Mouse (Mus musculus) midbrain, embryonic 16.5 days (tissue): ENCODE data around the gene Smyd4. TPM values are rescaled to one million over a fixed set of nuclear protein-coding genes. Genes with fewer than 3 reads are reported as not detected.

Source experiments
- ATAC-seq: fragments of 200-750 bp; cut with Nextera tagmentation; 2 replicates; pipeline ENCODE4 v1.8.0; 2017; ENCODE audit warnings: moderate TSS enrichment
- H3K27ac ChIP-seq: fragments of 300-500 bp; sonication (generic); 2 replicates; pipeline ENCODE4 v1.5.1; 2014; ENCODE audit warnings: mild to moderate bottlenecking, low read length, mixed read lengths
- H3K27me3 ChIP-seq: fragments of 300-500 bp; sonication (generic); 2 replicates; pipeline ENCODE4 v1.6.1; 2014; ENCODE audit warnings: low read depth, low read length, mixed read lengths; ENCODE audit not compliant: control insufficient read depth, insufficient read depth
- H3K36me3 ChIP-seq: fragments of 300-500 bp; sonication (generic); 2 replicates; pipeline ENCODE4 v1.6.1; 2014; ENCODE audit warnings: mild to moderate bottlenecking, low read length, moderate library complexity, mixed read lengths; ENCODE audit not compliant: control insufficient read depth, insufficient read depth
- H3K4me1 ChIP-seq: fragments of 300-500 bp; sonication (generic); 2 replicates; pipeline ENCODE4 v1.6.1; 2014; ENCODE audit warnings: mild to moderate bottlenecking, low read length, mixed read lengths; ENCODE audit not compliant: control insufficient read depth, insufficient read depth
- H3K4me2 ChIP-seq: fragments of 300-500 bp; sonication (generic); 2 replicates; pipeline ENCODE4 v1.6.1; 2014; ENCODE audit warnings: mild to moderate bottlenecking, low read length, mixed read lengths
- H3K4me3 ChIP-seq: fragments of 300-500 bp; sonication (generic); 2 replicates; pipeline ENCODE4 v1.5.1; 2014; ENCODE audit warnings: low read depth, mild to moderate bottlenecking, low read length, moderate library complexity, mixed read lengths
- H3K9ac ChIP-seq: fragments of 300-500 bp; sonication (generic); 2 replicates; pipeline ENCODE4 v1.6.1; 2014; ENCODE audit warnings: low read depth, low read length, mixed read lengths
- H3K9me3 ChIP-seq: fragments of 300-500 bp; sonication (generic); replicated peaks from 2 replicates; pipeline ENCODE4 v1.6.1; 2014; ENCODE audit warnings: mild to moderate bottlenecking, low read length, mixed read lengths; ENCODE audit not compliant: control insufficient read depth, poor library complexity, severe bottlenecking
- WGBS: fragments of 180-500 bp; shearing (Covaris S2); extraction: QIAGEN DNeasy Blood & Tissue Kit; methylation state at CpG from one replicate; pipeline ENCODE4 v1.1.7; 2014; 5-methylcytosine and 5-hydroxymethylcytosine counted together
- microRNA-seq: library from miRNA; unstranded; fragments of <30 nt; microRNA quantifications from one replicate; pipeline ENCODE4, GENCODE M21; 2017
- polyA plus RNA-seq: library from polyadenylated mRNA; unstranded; fragments of >200 nt; fragmentation: Nextera tagmentation; extraction: Ambion mirVana; gene quantifications from 2 replicates; pipeline ENCODE4 v1.2.1, GENCODE M21; 2015

The Smyd4 gene
- polyA plus RNA-seq, 1 experiment from 2014 or later, result 17.3 TPM

DNA sequence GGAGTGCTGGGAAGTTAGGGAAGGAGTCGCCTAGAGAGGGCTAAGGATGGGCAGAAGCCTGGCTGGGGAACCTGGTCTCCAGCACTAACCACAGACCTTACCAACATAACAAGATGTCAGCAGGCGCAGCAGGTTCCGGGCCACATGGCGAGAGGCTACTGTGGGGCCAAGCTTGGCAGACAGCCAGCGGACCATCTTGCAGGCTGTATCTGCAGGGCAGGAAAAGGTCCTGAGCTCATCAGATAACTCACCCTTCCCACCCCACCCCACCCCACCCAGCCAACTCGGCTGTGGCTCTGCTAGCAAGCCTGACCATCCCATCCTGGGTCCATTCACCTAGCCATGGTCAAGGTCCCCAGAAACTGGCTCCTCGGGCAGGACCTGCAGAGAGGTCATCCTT is 101.5 kb downstream of the Smyd4 start:
- Histone ChIP-seq H3K27me3 (no peaks in the 10 kb centered on the region), H3K27ac (no peak overlapping the region), H3K4me2 (no peak overlapping the region), H3K9ac (no peak overlapping the region), H3K4me1 (peaks cover 14% of the 10 kb centered on the region), H3K4me3 (no peak overlapping the region), H3K9me3 (no peaks in the 10 kb centered on the region), H3K36me3 (peaks cover 24% of the 10 kb centered on the region)
- no peak for ATAC-seq
- 90% methylated on average over 7 of the region's 7 CpGs for WGBS

DNA sequence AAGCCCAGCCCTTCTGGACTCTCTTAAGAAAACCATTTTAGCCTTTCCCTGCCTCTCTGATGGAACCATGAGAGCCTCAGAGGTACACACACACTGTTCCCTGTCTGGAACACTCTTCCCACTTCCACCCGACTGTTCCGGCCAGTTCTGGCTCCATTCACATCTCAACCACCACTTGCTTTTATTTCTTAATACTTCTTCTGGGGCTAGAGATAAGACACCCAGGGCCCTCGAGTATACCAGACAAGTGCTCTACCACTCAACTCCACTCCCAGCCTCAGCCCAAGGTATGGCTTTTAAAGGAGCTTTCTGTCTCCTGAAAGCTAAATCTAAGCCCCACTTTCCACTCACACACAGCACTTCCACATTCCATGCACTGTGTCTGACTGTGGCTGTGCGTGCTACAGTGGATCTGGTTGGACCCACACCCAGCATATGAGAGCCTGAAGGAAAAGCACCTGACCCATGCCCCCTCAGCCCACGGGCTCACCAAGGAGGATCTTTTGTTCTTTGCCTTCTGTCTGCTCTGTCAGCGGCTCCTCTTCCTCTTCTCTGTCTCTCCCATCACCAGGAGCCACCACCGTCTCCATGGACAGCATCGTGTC is 102.2 kb downstream of the Smyd4 start:
- Histone ChIP-seq H3K27me3 (no peaks in the 10 kb centered on the region), H3K9ac (0 out of 2 replicates have a peak overlapping the region, but pooled peaks have one; percentile 20), H3K4me1 (peaks cover 19% of the 10 kb centered on the region), H3K36me3 (peaks cover 20% of the 10 kb centered on the region), H3K4me2 (no peak overlapping the region), H3K27ac (no peak overlapping the region), H3K9me3 (no peaks in the 10 kb centered on the region), H3K4me3 (no peak overlapping the region)
- no peak for ATAC-seq
- WGBS, result 87% methylated on average over 8 of the region's 8 CpGs

DNA sequence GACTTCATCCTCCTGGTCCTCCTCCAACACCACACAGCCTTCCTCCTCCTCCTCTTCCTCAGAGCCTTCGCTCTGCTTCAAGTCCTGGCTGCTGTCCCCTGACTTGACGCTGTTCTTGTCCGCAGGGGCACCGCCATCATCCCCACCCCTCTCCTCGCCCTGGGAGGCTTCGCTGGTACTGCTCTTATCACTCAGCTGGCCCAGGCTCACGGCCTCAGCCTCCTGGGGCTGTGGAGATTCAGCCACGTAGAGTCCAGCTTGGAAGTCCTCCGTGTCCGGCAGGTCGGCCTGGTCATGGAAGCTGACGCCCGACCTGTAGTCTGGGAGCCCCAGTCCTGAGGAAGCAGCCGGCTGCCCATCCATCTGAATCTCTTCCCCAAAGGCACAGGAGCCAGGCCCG is 102.7 kb downstream of the Smyd4 start:
- H3K4me3 ChIP-seq, result no peak overlapping the region
- ATAC-seq, result no peak
- H3K4me2 ChIP-seq, result no peak overlapping the region
- H3K9ac ChIP-seq, result 0 out of 2 replicates have a peak overlapping the region, but pooled peaks have one; percentile 20
- WGBS, result 94% methylated on average over 15 of the region's 15 CpGs
- H3K36me3 ChIP-seq, result peaks cover 17% of the 10 kb centered on the region
- H3K27me3 ChIP-seq, result no peaks in the 10 kb centered on the region
- H3K9me3 ChIP-seq, result no peaks in the 10 kb centered on the region
- H3K4me1 ChIP-seq, result peaks cover 19% of the 10 kb centered on the region
- H3K27ac ChIP-seq, result no peak overlapping the region

DNA sequence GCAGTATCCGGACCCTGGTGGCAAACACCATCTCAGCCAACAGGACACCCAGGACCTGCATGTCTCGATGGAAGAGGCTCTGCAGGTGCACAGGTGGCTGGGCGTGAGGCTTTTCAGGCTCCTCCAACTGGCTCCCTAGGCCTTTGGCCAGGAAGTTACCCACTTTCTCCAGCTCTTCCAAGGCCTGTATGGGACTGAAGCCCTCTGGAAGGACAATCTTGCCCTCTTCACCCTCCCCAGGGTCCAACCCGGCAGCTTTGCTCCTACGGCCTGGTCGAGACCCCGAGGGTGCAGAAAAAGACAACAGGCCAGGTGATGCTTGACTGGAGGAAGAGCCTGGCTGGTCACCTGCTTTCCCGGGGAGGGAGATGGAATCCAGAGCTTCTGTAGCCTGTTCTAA is 103.8 kb downstream of the Smyd4 start:
- Histone ChIP-seq H3K4me3 (no peak overlapping the region), H3K4me1 (peaks cover 19% of the 10 kb centered on the region), H3K9ac (no peak overlapping the region), H3K36me3 (peaks cover 14% of the 10 kb centered on the region), H3K27me3 (no peaks in the 10 kb centered on the region), H3K27ac (no peak overlapping the region), H3K4me2 (no peak overlapping the region), H3K9me3 (no peaks in the 10 kb centered on the region)
- no peak for ATAC-seq
- WGBS, result 91% methylated on average over 8 of the region's 8 CpGs

DNA sequence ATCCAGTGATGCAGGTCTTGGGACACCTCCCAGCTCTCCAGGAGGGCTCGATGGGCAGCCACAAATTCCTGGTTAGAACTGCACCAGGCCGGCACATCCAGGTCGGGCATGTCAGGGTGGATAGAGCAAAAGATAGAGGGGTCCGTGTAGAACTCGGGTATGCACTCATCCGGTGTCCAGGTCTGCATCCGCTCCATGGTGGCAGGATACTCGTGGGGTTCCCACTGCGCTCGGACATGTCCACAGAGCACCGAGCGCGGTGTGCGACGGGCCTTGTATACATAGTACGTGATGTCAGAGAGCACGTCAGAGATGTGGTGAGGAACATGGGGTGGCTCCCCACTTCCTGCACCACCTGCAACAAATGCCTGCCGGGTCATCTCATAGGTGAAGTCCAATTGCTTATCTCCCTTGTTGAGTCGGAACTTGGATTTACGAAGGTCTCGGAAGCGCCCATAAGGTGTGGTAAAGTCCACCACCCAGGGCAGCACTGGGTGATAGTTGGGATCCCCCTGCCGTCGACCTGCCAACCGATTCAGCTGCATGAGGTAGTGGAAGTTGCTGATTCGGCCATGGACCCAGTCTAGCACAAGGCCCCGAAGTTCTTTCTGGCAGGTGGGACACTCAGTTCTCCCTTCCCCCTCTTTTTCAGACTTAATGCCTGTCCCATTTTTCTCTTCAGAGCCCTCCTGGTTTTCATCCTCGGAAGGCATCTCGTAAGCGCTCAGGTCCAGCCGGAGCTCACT is 104.8 kb downstream of the Smyd4 start:
- H3K4me1 ChIP-seq, result peaks cover 19% of the 10 kb centered on the region
- ATAC-seq, result no peak
- H3K27me3 ChIP-seq, result no peaks in the 10 kb centered on the region
- peak overlapping the region; percentile 97; the same call in 1 of the 2 replicates for H3K4me2 ChIP-seq
- H3K4me3 ChIP-seq, result no peak overlapping the region
- no peak overlapping the region for H3K27ac ChIP-seq
- H3K36me3 ChIP-seq, result peaks cover 11% of the 10 kb centered on the region
- no peak overlapping the region for H3K9ac ChIP-seq
- H3K9me3 ChIP-seq, result no peaks in the 10 kb centered on the region
- 92% methylated on average over 31 of the region's 31 CpGs for WGBS

DNA sequence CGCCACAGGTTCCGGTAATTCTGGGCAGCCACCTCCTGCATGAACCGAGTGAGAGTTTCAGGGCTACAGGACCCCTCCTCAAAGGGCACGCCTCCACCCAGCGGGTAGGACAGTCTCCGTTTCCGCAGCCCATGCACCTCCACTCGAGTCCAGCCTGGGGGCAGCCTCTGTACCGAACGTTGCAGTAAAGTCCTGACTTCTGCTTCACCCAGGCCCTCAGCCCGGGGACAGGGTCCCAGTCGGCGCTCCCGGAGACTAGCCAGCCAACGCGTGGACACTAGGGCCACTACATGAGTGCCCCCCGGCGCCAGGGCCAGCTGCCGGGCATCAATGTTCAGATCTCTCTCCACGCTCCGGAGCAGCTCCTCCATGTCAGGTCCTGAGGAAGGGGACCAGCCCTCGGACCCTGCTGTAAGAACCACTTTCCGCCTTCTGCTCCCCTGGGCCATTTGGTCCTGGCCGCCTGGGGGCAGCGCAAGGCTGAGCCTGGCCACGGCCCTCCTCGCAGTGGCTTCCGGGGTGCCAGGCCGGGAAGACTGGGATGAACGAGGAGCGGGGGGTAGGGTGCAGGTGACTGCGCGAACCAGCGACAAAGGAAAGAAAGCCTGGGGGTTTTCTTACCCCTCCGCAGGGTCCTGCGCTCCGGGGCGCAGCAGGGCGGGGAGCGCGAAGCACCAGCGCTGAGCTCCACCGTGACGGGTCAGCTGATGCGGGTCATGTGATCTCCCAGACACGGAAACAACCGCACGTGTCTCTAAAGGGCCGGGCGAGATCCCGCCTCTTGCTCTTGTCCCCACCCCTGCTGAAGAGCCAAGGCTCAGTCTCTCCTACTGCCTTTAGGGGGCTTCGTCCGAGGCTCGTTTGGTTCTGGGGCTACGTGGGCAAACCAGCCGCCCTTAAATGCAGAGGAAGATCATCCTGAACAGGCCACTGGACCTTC is 106.0 kb downstream of the Smyd4 start, which contains the start of gene Wdr81:
TSS of gene Wdr81 (minus strand) at position 727 of the 940 bp plus-strand sequence.
- H3K27me3 ChIP-seq, result no peaks in the 10 kb centered on the region
- H3K4me2 ChIP-seq, result peak within 1 kb of the TSS; percentile 97
- H3K36me3 ChIP-seq, result peaks cover 2% of the 10 kb centered on the region
- peak within 1 kb of the TSS; percentile 50 for H3K27ac ChIP-seq
- whole genome bisulfite sequencing, result 2% methylated on average over 53 of the region's 56 CpGs
- no peaks in the 10 kb centered on the region for H3K9me3 ChIP-seq
- peak; percentile 95 for ATAC-seq
- H3K9ac ChIP-seq, result peak within 1 kb of the TSS; percentile 82
- peak within 1 kb of the TSS; percentile 81 for H3K4me3 ChIP-seq
- peaks cover 19% of the 10 kb centered on the region for H3K4me1 ChIP-seq

Small RNAs within 50 kb of the gene (microRNA-seq; reads per million reads assigned to microRNA genes)
- gene Gm47300, result not detected

Other genes with a start within 250 kb of the Smyd4 start
- 1.3 and 1.8 TPM in 2 replicates for gene Hic1, start 178.9 kb upstream of the Smyd4 start, polyA plus RNA-seq
- 13.3 and 14.5 TPM in 2 replicates for gene Ovca2, start 169.6 kb upstream of the Smyd4 start, polyA plus RNA-seq
- gene Dph1, start 157.2 kb upstream of the Smyd4 start, polyA plus RNA-seq, result 12.5 and 14.0 TPM in 2 replicates
- 17.8 and 19.7 TPM in 2 replicates for gene Rtn4rl1, start 154.7 kb upstream of the Smyd4 start, polyA plus RNA-seq
- gene Rpa1, start 109 bp upstream of the Smyd4 start, polyA plus RNA-seq, result 50.6 and 50.7 TPM in 2 replicates
- gene Serpinf1, start 74.3 kb downstream of the Smyd4 start, polyA plus RNA-seq, result 28.5 and 31.8 TPM in 2 replicates
- gene Serpinf2, start 91.2 kb downstream of the Smyd4 start, polyA plus RNA-seq, result not detected in 2 replicates
- gene Wdr81, start 106.3 kb downstream of the Smyd4 start, polyA plus RNA-seq, result 7.4 and 7.6 TPM in 2 replicates
- 1.9 TPM in 2 replicates for gene Tlcd2, start 113.3 kb downstream of the Smyd4 start, polyA plus RNA-seq
- gene Prpf8, start 138.4 kb downstream of the Smyd4 start, polyA plus RNA-seq, result 42.9 and 47.6 TPM in 2 replicates
- gene Rilp, start 161.7 kb downstream of the Smyd4 start, polyA plus RNA-seq, result 2.8 and 2.9 TPM in 2 replicates
- gene Scarf1, start 165.1 kb downstream of the Smyd4 start, polyA plus RNA-seq, result 3.4 and 4.3 TPM in 2 replicates
- 19.4 and 21.0 TPM in 2 replicates for gene Slc43a2, start 183.3 kb downstream of the Smyd4 start, polyA plus RNA-seq
- 95.7 and 98.3 TPM in 2 replicates for gene Pitpna, start 239.7 kb downstream of the Smyd4 start, polyA plus RNA-seq